Mouse (Mus musculus) right cerebral cortex, postnatal 4 days (tissue): ENCODE results near the gene Tsen34.

Source experiments
- DNase-seq: peaks from one replicate; pipeline ENCODE4 v3.0.0-alpha.2; 2022

The Tsen34 gene

DNA sequence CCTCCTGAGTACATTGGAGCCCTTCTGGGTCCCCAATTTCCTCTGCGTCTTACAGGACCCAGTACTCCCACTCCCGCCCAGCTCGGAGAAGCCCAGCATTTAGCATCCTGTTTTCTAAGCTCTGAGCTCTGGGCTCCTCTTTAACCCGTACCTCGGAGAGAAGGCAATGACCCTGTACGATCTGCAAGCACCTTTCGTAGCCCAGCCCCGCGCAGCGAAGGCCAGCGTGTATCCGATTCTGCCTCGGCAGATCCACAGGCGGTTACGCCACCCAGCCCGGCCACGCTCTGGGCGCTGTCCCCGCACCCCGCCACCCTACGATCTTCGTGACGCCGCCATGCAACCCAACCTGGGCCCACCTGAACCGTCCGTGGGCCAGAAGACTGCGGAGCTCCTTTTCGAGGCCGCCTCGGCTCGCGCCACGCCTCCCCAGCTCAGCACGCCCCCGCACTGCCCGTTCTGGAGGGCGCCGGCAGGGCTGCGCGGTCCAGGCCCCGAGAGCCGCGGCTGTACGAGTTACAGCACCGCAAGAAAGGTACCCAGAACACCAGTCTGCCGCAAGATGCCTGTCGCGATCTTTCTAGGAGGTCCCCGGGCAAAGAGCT, at the start of gene Tsen34:
TSS of gene Tsen34 (plus strand) at position 482 of the 605 bp plus-strand sequence.
- DNase-seq: no peak

DNA sequence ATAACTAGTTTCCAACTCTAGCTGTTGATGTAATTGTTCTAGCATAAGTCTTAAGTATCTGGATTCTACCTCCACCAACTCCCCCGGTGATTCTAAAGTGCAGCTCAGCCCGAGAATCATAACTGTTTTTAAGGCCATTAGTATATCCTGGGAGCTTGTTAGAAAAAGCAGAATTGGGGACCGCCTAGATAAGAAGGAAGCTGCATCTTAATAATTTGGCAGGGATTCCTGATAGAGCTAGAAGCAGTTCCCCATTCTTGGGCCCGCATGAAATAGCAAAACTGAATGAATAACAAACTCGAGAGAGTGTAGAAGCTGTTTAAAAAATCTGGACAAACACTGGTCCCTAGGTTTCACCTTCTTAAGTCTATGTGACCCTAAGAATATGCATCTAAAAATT, 49.3 kb upstream of the Tsen34 start:
- no peak for DNase-seq

DNA sequence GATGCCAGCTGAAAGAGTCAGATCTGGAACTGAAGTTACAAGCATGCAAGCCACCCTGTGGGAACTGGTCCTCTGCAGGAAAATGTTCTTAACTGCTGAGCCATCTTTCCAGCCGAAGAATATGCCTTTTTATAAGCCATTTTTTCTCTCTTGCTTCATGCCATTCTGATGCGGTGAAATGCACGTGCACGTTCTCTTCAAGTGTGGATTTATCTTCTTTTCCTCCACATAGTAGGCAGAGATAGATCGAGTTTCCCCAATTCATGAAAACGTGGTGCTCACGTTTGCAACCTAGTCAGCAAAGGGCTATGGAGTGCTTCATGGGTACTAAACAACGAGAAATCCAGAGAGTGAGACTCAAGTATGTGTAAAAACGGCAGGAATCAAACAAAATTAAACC, 48.8 kb upstream of the Tsen34 start:
- DNase-seq: no peak

DNA sequence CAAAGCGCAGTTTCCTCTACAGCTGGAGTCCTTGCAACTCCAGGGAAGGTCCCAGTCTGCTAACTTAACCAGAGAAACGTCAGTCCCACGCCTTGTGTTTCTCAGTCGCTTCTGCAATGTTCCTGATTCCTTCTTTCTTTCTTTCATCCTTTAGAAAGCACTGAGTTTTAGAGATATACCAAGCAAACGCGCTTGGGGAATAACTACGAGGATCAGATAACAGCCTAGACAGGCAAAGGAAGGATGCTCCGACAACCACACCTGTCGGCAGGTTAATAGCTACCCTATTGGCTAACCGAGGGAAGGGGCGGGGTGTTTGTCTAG, 48.4 kb upstream of the Tsen34 start:
- no peak for DNase-seq

DNA sequence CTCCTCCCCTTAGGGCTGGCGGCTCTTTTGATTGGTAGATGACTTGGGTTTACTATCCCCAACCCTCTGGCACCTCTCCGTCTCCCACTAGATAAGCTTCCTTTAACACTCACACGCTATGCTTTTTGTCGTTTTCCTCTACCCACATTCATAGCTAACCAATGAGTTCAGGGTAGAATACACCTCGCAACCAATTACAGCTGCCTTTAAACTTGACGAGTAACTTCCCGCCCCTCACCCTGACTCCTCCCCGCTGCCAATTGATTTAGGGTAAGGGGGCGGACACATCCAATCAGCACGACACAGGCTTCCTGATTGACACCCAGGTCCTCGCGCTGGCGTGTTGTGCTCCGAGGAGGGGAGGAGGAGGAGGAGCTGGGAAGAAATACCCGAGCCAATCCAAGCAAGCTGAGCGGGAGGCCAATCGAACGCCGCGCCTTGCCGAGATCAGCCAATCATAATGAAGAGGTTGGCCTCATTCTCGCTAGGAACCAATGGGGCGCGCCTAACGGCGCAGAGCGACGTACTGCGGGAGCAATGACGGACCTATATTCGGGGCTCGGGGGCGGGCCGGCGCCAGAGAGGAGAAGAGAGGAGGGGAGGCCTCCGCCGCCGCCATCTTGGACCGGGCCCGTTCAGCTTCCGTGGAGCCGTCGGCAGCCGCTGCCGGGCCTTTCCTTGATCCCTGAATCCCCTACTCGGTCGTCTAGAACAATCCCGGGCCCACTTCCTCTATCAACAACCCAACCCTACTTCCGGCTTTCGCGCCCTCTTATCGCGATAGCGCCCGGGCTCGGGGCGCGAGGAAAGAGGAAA, 47.8 kb upstream of the Tsen34 start, which contains the start of gene Cnot3:
TSS of gene Cnot3 (plus strand) at position 597 of the 816 bp plus-strand sequence.
- peak; percentile 96 for DNase-seq

DNA sequence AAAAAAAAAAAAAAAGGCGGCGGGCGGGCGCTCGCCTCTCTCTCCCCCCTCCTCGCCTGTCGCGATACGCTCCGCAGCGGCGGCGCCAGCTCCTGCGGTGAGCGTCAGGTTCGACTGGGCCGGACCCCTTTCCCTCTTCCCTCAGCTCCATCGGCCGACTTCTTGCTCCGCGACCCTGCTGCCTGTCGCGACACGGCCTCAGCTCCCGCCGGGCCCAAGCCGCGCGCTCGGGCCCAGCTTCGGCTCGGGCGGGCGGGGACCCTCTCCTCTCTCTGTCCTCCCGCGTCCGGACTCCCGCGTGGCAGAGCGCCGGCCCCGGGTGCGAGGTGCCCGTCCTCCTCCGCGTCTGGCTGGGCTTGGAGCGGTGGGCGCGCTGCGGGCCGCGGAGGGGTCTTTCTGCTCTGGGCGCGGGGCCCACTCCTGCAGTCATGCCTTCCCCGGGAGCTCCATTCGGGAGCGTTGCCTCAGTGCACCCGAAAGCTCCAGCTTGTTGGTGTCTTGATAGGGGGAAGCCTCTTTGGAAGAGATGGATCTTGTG, 47.1 kb upstream of the Tsen34 start:
- DNase-seq: no peak

DNA sequence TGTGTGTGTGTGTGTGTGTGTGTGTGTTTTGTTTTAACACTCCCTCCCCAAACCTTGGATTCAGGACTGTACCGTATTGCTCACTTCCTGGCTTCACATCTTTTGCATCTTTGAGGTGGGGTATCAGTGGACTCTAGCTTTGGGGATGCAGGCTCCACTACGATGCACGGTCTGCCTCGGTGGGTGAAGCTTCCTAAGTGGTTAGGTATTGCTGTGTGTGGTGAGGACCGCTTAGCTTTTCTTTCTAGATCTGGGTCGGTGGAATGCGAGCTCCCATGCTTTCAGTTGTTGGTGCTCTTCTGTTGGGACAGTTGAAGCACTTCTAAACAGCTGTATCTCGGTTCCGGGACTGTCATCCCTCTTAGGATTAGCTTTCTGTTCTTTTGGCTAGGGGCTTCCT, 46.5 kb upstream of the Tsen34 start:
- no peak for DNase-seq

DNA sequence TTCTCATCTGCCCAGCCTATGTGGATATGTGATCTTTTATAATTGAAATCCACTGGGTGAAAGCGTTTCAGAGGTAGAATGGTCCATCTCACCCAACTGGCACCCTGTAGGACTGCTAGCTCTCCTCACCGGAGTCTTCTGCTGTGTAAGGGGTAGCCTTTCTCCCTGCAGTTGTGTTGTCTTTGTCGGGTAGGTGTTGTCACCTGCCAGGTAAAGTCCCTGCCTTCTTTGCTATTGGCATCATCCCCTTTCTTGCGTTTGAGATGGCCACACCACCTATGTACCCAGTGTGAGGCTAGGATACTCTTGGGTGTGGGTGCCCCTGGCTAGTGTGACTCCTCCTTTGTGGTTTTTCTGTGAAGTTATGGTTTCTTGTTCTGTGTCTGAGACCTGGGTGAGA, 46.0 kb upstream of the Tsen34 start:
- no peak for DNase-seq

DNA sequence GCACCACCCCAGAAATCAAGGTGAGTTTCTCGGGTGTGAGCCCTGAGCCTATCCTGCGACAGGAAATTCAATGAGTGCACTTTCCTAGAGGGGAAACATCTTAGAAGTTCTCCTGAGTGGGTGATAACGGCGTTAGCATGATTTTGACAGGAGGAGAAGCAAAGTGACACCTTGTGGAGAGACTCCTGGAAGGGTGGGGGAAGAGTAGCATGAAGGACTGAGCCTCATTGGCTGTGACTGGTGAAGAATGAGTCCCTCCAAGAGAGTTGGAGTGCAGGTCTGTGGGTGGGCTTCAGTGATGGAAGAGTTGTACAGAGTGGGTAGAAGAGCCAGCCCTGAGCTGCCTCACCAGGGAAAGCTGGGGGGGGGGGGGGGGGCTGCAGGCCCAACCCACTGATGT, 35.7 kb upstream of the Tsen34 start:
- DNase-seq: no peak

DNA sequence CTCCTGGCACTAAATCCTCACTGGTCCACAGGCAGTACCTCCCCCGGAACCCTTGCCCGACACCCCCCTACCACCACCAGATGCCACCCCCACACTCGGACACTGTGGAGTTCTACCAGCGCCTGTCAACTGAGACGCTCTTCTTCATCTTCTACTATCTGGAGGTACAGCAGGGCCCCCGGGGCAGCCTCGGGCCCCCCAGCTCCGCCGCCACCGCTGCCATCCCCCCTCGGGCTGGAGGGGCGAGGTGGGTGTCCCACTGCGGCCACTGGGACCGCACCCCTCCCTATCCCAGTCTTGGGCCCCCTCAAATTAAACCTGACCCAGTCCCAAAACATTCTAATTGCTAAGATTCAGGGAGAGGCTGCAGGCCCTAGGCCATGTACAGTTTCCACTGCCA, 34.1 kb upstream of the Tsen34 start:
- no peak for DNase-seq

DNA sequence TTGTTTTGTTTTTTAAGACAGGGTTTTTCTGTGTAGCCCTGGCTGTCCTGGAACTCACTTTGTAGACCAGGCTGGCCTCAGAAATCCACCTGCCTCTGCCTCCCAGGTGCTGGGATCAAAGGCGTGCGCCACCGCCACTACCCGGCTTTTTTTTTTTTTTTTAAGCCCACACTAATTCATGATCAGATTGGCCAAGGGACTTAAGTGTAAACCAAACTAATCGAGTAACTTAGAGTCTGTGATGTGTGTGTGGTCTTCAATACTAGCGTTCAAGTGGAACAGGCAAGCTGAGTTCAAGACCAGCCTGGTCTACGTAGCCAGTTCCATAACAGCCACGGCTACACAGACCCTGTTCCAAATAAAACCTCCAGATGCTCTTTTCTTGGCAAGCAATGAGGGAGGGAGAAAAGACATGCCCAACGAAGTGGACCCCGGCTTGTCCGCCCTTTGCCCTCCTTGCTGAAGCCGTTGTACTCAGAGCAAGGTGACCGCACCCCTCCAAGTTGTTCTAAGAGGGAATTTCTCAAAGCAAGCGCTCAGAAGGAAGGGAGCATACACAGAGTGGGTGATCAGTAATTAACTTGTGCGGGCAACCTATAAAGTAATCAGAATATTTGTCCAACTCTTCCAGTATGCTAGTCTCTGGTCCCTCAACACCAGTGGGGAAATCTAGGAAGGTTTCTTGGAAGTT, 28.0 kb upstream of the Tsen34 start:
- no peak for DNase-seq

DNA sequence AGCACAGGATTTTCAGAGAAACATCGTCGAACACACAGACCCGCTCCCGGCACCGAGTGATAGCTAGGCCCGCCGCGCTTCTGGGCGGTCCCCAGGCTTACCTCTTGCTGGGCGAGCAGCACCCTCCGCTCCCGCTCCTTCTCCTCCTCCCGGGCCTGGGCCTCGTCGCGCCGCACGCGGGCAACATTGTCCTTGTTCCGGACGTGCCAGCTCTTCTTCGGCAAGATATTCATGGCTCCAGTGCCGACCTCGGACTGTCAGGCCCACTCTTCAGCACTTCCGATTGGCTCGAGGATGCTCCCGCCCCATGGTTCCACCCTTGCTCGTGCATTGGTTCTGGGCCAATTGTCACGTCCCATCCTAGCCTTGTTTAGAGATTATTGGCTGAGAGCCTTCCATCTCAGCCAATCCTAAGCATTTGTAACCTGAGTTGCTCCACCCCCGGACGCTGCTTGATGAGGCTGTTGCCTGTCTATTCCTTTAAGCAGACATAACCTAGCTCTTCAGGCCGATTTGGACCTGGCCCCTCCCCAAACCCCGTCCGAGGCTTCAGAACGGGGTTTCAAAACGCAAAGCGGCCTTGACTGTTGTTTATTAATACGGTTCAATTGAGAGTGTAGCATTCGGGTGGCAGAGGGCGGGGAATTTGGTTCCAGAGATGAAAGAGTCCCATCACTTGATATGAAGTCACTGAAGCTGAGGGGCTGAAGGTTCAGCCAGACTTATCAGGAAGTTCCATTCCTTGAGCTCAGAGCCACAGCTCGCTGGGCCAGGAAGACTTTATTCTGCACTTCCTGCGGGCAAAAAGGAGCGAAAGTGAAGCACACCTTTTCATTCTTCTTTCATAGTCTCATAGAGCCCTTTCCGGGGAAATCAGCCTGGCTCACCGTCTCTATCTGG, 27.2 kb upstream of the Tsen34 start, which contains the start of gene Leng1:
TSS of gene Leng1 (minus strand) at position 626 of the 900 bp plus-strand sequence.
- DNase-seq: peak; percentile 92

DNA sequence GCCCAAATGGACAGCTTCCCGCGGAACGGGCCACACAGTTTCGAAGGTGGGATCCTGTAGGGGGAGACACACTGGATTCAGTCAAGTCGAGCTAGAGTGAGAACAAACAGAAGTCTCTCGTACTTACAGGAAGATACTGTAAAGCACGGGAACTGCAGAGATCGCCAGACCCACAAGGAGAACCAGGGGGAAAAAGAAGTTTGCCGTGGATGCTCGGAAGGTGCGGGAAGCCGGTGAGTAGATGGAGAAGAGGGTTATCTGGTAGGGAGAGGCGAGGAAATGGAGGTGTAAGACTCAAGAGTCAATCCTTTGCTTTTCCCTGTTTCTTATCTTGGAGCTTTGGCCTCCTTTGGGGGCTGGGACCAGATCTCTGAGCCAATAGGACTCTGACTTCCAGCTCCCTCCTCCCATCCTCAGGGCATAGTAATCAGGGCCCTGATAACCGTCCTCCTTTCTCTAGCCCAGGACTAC, 25.7 kb upstream of the Tsen34 start:
- DNase-seq: no peak

DNA sequence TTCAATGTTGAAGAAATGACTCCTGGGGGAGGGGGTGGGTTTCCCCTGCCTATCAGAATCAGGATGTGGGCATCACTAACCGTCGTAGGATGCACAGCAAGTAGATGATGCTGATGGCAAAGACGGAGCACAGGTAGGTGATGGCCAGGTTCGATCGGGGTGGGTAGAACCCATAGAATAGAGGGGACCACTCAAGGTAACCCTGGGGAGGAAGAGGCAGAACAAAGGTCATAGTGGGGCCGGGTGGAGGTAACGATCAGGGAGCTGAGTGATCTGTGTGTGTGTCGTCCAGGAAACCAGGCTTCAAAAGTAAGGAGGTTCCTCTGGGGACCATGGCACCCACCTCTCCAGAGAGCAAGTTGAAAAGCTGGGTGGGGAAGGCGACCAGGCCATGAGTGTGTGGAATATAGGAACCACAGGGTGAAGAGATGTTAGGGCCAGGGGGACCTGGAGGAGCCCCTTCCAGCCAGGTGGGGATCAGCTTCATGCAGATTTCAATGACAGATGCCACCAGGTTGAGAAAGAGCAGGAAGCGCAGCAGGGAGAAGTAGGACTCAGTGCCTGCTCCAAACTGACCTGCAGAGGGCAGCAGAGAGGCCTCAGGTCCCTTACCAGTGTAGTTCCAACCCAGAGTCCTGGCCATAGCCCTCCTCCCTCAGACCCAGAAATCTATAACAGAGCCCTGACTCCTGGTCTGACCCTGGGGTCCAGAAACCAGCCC, 18.0 kb upstream of the Tsen34 start:
- peak; percentile 92 for DNase-seq

DNA sequence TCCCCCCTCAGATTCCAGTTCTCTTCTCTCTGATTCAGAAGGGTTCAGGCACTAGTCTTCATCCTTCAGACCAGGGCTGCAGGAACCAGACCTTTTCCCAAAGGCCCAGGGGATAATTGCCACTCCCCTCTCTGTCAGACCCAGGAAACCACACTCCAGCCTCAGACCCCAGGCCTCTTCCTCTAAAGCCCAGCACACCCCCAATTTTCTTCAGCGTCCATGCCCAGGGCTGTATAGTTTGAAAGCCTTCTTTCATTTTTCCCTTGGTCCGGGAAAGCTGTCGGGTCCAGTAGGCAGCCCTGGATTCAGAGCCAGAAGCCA, 17.5 kb upstream of the Tsen34 start:
- DNase-seq: no peak

DNA sequence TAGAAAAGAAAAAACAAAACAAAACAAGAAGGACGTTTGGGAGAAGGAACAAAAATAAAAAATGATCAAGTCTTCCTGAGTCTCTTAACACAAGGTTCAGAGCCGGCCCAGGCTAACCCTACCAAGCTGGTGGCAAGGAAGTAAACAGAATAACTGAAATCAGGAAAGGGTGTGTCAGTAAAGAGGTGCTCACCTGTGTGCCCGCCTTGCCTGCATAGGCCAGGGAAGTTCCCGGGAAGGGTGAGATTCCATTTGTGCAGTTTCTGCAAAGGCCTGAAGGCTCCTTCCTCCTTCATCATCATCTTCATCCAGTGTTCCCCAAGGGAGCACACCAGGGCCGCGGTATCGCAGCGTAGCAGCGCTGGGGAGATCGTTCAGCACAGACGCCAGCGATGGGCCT, 16.3 kb upstream of the Tsen34 start:
- no peak for DNase-seq

DNA sequence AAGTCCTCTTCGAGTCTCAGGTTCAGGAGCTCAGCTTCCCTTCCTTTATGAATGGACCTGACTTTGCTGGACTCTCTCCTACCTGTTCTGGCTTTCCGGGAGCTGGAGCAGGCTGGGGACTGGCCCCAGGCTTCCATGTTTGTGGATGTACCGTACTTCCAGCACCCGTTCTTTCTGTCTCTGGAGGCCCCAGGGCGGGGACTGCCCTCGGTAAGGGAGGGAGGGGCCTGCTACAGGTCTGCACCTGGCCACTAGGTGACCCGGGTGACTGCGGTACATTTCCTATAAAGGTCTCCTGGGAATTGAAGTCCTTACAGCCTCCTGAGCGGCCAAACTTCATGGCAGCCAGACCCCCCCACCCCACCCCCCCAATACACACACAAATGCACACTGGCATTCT, 15.3 kb upstream of the Tsen34 start, which contains the start of gene Tmc4:
TSS of gene Tmc4 (minus strand) at position 212 of the 400 bp plus-strand sequence.
- DNase-seq: no peak

DNA sequence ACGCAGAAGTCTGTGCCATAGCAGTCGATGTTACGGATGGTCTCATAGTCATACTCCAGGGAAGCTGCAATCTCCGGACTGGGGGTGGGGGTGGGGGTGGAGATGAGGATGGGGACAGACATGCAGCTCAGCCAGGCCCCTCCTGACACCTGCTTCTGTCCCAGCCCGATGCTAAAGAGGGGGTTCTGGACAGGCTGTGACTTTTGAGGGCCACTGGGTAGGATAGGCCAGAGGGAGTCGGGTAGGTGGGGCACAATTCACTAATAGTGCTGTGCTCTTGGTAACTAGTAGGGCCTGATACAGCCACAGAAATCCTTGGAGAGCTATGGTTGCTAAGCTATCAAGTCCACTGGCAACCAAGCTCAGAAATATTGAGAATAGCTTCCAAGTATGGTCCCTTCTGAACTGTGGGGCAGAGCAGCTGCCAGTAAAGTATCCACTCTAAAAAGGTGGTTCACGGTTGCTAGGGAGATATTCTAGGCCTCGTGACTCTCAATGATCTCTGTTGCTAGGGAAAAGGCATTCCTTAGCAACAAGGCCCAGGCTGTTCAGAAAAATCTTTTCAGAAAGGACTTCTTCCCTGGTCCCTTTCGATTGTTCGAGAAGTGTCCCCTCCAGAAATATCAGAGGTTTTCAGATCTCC, 8.6 kb upstream of the Tsen34 start:
- DNase-seq: no peak

DNA sequence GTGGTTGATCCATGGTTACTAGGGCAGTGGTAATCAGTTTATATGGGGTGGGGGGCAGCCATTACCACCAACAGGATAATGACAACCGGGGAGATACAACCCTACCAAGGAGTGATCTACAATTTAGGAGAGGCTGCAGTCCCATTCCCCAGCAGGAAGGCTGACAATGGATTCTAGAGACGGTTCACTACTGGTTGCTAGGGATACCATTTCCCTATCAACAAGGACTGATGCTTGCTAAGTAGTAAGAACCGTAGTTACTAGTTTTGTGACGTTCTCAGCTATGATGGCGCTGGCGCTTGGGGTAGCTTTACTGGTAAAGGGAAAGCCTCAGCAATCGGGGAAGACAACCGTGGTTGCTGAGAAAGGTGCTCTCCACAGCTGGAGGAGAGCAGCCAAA, 8.0 kb upstream of the Tsen34 start:
- DNase-seq: no peak

DNA sequence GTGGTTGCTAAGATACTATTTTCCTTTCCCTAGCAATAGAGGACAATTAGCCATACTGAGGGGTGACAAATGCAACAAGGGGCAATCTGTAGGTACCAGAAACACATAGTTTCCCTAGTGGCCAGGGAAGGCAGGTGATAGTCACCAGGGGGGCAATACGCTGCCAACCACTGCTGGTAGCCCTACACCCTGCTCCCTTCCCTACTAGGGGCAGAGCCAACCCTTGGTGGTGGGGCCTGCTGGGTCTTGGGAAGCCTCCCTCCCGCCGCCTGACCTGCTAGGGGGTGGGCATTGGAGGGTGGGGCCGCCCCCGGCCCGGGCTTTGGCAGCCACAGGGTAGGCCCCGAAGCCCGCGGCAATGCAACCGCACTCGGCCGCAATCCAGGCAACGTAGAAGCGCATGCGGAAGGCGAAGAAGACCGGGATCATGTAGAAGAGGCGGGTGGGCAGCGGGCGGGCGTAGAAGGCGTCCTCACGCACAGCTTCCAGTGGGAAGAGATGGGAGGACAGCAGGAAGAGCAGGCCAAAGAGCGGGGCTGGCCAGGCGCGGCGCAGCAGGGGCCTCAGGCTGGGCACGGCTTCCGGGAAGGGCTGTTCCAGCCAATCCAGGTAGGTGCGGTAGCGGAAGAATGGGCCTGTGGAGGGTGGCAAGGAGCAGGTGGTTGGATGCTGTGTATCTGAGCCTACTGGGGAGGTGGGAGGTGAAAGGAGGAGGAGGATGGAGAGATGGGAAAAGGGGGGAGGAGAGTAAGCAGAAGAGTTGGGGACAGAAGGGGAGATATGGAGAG, 7.1 kb upstream of the Tsen34 start:
- DNase-seq: no peak

DNA sequence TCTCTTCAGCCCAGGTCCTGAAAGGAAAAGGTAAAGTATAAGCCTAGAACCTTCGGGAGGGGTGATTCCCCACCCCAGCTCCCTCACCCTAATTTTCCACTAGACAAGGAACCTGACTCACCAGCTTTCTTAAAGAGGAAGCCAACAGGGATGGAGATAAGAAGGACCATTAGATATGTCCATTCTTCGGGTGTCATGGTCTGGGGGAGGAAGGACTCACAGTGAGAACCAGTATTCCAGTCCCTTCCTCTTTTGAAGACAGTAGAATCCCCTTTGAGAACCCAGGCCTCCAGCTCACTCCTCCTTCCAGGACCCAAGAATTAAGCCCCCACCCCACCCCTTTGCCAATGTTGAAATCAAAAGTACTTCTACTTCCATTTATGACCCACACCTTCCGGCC, 744 bp upstream of the Tsen34 start:
- DNase-seq: no peak
